Mouse (Mus musculus): ENCODE data around the gene Sec13. TPM values are rescaled to one million over a fixed set of nuclear protein-coding genes. Genes with fewer than 3 reads are reported as not detected.

The Sec13 gene
- polyA plus RNA-seq (2015; fragmentation: Nextera tagmentation; extraction: Ambion mirVana) = 120 and 147 TPM in 2 replicates

DNA sequence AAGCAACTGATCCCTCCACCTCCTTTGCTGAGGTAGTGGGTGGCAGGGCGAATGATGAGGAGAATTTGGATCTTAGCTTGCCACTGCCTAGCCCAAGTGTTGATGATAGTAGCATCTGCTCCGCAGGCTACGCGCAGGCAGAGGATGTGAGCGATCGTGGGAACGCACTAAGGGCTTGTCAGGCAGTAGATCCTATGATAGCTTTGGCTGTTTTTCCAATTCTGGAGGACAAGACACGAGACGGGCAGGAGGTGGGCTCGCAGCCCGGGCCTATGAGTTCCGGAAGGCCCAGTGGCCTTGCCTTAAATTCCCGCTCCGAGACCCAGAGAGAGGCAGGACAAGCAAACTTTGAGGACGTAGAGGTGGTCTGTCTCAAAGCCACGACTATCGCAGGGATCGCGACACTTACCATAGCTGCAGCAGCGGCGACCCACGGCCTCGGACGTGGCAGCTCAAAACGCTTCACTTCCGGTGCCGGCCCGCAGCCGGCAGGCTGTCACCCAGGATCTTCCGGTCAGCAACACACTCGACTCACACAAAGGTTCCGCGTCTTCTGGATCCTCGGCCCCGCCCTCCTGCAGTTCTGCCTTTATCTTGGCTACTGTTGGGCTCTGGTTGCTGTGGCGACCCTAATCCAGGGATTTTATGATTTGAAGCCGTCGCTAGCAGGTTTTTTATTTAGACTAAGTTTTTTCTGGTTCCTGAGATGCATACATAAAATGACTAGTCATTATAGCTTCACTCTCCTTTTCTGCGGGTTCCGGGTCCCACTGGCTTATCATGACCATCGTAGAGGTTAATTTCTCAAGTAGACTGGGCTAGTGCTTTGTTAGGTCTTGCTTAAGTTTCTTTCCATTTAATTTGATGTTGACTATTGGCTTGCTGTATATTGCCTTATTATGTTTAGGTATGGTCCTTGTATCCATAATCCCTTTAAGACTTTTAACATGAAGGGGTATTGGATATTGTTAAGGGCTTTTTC lies at the start of gene Sec13:
Sec13 (minus strand) TSS at position 508 of the 982 bp plus-strand sequence.

DNA sequence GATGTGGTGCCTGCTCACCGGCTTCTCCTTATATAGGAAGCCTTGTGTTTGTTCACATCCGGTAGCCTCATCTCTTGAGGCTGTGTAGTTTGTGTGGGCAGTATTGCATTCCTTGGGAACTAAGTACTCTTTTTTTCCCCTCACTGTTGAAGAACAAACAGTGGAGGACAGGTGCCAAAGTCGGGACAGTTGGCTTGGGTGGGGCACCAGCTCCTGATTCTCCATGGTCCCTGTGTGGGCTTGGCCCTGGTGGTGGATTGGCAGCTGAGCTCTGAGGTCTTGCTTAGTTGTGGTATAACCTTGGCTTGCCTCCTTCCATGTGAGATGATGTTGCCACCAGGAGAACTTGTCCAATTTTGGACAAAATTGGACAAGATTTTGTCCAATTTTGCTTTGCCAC lies 20.7 kb downstream of the Sec13 start, which contains the start of gene Ghrl:
Ghrl (minus strand) TSS at position 3 of the 400 bp plus-strand sequence.

DNA sequence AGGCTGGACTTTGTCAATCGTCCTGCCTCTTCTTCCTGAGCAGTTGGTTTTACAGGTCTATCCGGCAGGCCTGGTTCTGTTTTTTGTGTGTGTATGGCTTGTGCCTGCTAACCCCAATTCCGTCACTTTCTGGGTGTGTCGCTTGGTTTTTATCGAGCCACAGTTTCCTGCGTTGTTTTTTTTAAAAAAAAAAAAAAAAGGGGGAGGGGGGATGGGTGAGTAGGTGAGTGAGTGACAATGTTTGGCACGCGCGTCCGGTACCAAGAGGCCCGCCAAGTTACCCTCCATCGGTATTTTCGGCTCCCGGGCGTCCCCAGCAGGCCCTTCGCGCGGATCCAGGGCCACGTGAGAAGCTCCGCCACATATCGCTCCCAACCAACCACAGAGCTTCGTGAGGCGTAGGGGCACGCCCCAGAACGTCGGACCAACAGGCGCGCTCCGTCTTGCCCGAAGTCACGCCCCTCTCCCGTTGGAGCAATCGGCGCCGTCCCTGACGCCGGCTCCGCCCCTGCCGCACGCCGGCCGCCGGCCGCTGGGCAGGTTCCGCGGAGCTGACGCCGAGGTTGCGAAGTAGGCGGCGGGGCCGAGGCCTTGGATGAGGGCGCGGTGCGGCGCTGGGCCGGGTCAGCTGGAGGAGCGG lies 43.8 kb downstream of the Sec13 start, which contains the start of gene Tatdn2:
Tatdn2 (plus strand) TSS at position 469 of the 640 bp plus-strand sequence.

Small RNA genes lying within 50 kb of the gene (microRNA-seq; reads per million reads assigned to microRNA genes)
- 0 to 0.61 reads per million in 2 experiments for gene Mir7042

Other genes starting within 250 kb of the Sec13 start
- gene Prrt3, start 238.8 kb downstream of the Sec13 start, polyA plus RNA-seq (2015; fragmentation: Nextera tagmentation; extraction: Ambion mirVana) = 0.41 and 0.55 TPM in 2 replicates
- 61.7 and 73.1 TPM in 2 replicates for gene Emc3, start 209.1 kb downstream of the Sec13 start, polyA plus RNA-seq (2015; fragmentation: Nextera tagmentation; extraction: Ambion mirVana)
- gene Fancd2, start 209.1 kb downstream of the Sec13 start, polyA plus RNA-seq (2015; fragmentation: Nextera tagmentation; extraction: Ambion mirVana) = 1.5 and 1.7 TPM in 2 replicates
- not detected in 2 replicates for gene Fancd2os, start 140.0 kb downstream of the Sec13 start, polyA plus RNA-seq (2015; fragmentation: Nextera tagmentation; extraction: Ambion mirVana)
- 143 and 159 TPM in 2 replicates for gene Brk1, start 136.0 kb downstream of the Sec13 start, polyA plus RNA-seq (2015; fragmentation: Nextera tagmentation; extraction: Ambion mirVana)
- 14.9 and 16.5 TPM in 2 replicates for gene Vhl, start 116.8 kb downstream of the Sec13 start, polyA plus RNA-seq (2015; fragmentation: Nextera tagmentation; extraction: Ambion mirVana)
- gene Irak2, start 102.3 kb downstream of the Sec13 start, polyA plus RNA-seq (2015; fragmentation: Nextera tagmentation; extraction: Ambion mirVana) = 5.6 and 5.9 TPM in 2 replicates
- gene Tatdn2, start 43.7 kb downstream of the Sec13 start, polyA plus RNA-seq (2015; fragmentation: Nextera tagmentation; extraction: Ambion mirVana) = 0.47 and 0.89 TPM in 2 replicates
- 0.27 and 0.30 TPM in 2 replicates for gene Ghrl, start 20.9 kb downstream of the Sec13 start, polyA plus RNA-seq (2015; fragmentation: Nextera tagmentation; extraction: Ambion mirVana)